Mouse (Mus musculus) embryonic facial prominence, embryonic 12.5 days (tissue): ENCODE data around the gene Farp1. TPM values are rescaled to one million over a fixed set of nuclear protein-coding genes. Genes with fewer than 3 reads are reported as not detected.

Experiments
- ATAC-seq: fragments of 200-750 bp; cut with Nextera tagmentation; 2 replicates; pipeline ENCODE4 v1.8.0; 2017; ENCODE audit not compliant: insufficient number of reproducible peaks, insufficient read depth, low FRiP score, low TSS enrichment
- H3K27ac ChIP-seq: fragments of 300-500 bp; sonication (generic); 2 replicates; pipeline ENCODE4 v1.5.1; 2016; ENCODE audit warnings: mild to moderate bottlenecking
- H3K27me3 ChIP-seq: fragments of 300-500 bp; sonication (generic); 2 replicates; pipeline ENCODE4 v1.6.1; 2016; ENCODE audit warnings: mild to moderate bottlenecking, moderate library complexity
- H3K36me3 ChIP-seq: fragments of 300-500 bp; sonication (generic); 2 replicates; pipeline ENCODE4 v1.6.1; 2016; ENCODE audit warnings: mild to moderate bottlenecking
- H3K4me1 ChIP-seq: fragments of 300-500 bp; sonication (generic); 2 replicates; pipeline ENCODE4 v1.6.1; 2016
- H3K4me2 ChIP-seq: fragments of 300-500 bp; sonication (generic); replicated peaks from 2 replicates; pipeline ENCODE4 v1.6.1; 2016; ENCODE audit warnings: mild to moderate bottlenecking, moderate library complexity
- H3K4me3 ChIP-seq: fragments of 300-500 bp; sonication (generic); 2 replicates; pipeline ENCODE4 v1.5.1; 2016; ENCODE audit warnings: mild to moderate bottlenecking
- H3K9ac ChIP-seq: fragments of 300-500 bp; sonication (generic); 2 replicates; pipeline ENCODE4 v1.6.1; 2016; ENCODE audit warnings: mild to moderate bottlenecking, moderate library complexity
- H3K9me3 ChIP-seq: fragments of 300-500 bp; sonication (generic); 2 replicates; pipeline ENCODE4 v1.6.1; 2016; ENCODE audit warnings: mild to moderate bottlenecking, moderate library complexity
- WGBS: fragments of 180-500 bp; shearing (Covaris S2); methylation state at CpG from one replicate; pipeline ENCODE4 v1.1.7; 2016; 5-methylcytosine and 5-hydroxymethylcytosine counted together
- polyA plus RNA-seq: library from polyadenylated mRNA; unstranded; fragments of >200 nt; fragmentation: Nextera tagmentation; extraction: Ambion mirVana; gene quantifications from 2 replicates; pipeline ENCODE4 v1.2.1, GENCODE M21; 2016

Gene Farp1
- polyA plus RNA-seq, 1 experiment from 2014 or later: 55.9 TPM

- Histone ChIP-seq H3K4me2 (no peak overlapping the region), H3K9me3 (no peaks in the 10 kb centered on the region), H3K27me3 (no peaks in the 10 kb centered on the region), H3K36me3 (peaks cover 43% of the 10 kb centered on the region), H3K9ac (no peak overlapping the region), H3K27ac (no peak overlapping the region), H3K4me3 (no peak overlapping the region), H3K4me1 (peaks cover 8% of the 10 kb centered on the region; the same call in 1 of the 2 replicates)
- WGBS: 41% methylated on average over 3 of the region's 3 CpGs
- no peak for ATAC-seq
Measured at GRCm38 (mm10) chr14:121083352-121083751, 48.4 kb downstream of the Farp1 start.

- no peak overlapping the region for H3K9ac ChIP-seq
- 45% methylated on average over 9 of the region's 9 CpGs for WGBS
- no peak for ATAC-seq
- H3K4me1 ChIP-seq: peaks cover 18% of the 10 kb centered on the region
- no peaks in the 10 kb centered on the region for H3K27me3 ChIP-seq
- H3K4me3 ChIP-seq: no peak overlapping the region
- H3K9me3 ChIP-seq: peaks cover 4% of the 10 kb centered on the region; the same call in 1 of the 2 replicates
- no peak overlapping the region for H3K4me2 ChIP-seq
- peaks cover 24% of the 10 kb centered on the region for H3K36me3 ChIP-seq
- H3K27ac ChIP-seq: peak overlapping the region; percentile 26; the same call in 1 of the 2 replicates
Measured at GRCm38 (mm10) chr14:121092517-121092916, 57.5 kb downstream of the Farp1 start.

- Histone ChIP-seq H3K9me3 (peaks cover 1% of the 10 kb centered on the region; the same call in 1 of the 2 replicates), H3K36me3 (peaks cover 20% of the 10 kb centered on the region)
Measured at GRCm38 (mm10) chr14:121093860-121094259, 58.9 kb downstream of the Farp1 start.

GRCm38 (mm10) chr14:121097640-121098435 is 62.8 kb downstream of the Farp1 start:
- Histone ChIP-seq H3K4me3 (no peak overlapping the region), H3K27ac (peak overlapping the region; percentile 1; the same call in 1 of the 2 replicates), H3K4me1 (peaks cover 41% of the 10 kb centered on the region), H3K27me3 (no peaks in the 10 kb centered on the region), H3K9me3 (no peaks in the 10 kb centered on the region), H3K36me3 (peaks cover 8% of the 10 kb centered on the region), H3K4me2 (no peak overlapping the region), H3K9ac (no peak overlapping the region)
- 70% methylated on average over 12 of the region's 12 CpGs for WGBS
- no peak for ATAC-seq

More at GRCm38 (mm10) chr14:121093860-121094259, 58.9 kb downstream of the Farp1 start:
- H3K9ac ChIP-seq: no peak overlapping the region
- no peak overlapping the region for H3K27ac ChIP-seq
- H3K4me3 ChIP-seq: no peak overlapping the region
- WGBS: 77% methylated on average over 6 of the region's 6 CpGs
- H3K4me1 ChIP-seq: peaks cover 30% of the 10 kb centered on the region
- no peaks in the 10 kb centered on the region for H3K27me3 ChIP-seq
- H3K4me2 ChIP-seq: no peak overlapping the region
- no peak for ATAC-seq

- no peak overlapping the region for H3K27ac ChIP-seq
- 76% methylated on average over 8 of the region's 8 CpGs for WGBS
- H3K4me1 ChIP-seq: peaks cover 51% of the 10 kb centered on the region
Measured at GRCm38 (mm10) chr14:121099120-121099519, 64.1 kb downstream of the Farp1 start.

GRCm38 (mm10) chr14:121099876-121100275 is 64.9 kb downstream of the Farp1 start:
- H3K27ac ChIP-seq: no peak overlapping the region
- no peak overlapping the region for H3K4me2 ChIP-seq
- WGBS: 60% methylated on average over 2 of the region's 2 CpGs

More at GRCm38 (mm10) chr14:121099120-121099519, 64.1 kb downstream of the Farp1 start:
- no peaks in the 10 kb centered on the region for H3K9me3 ChIP-seq
- H3K36me3 ChIP-seq: peaks cover 6% of the 10 kb centered on the region
- no peaks in the 10 kb centered on the region for H3K27me3 ChIP-seq
- no peak overlapping the region for H3K9ac ChIP-seq
- H3K4me3 ChIP-seq: no peak overlapping the region
- no peak for ATAC-seq
- H3K4me2 ChIP-seq: no peak overlapping the region

GRCm38 (mm10) chr14:121100829-121101228 is 65.8 kb downstream of the Farp1 start:
- H3K27ac ChIP-seq: 0 out of 2 replicates have a peak overlapping the region, but pooled peaks have one; percentile 30
- no peak overlapping the region for H3K4me2 ChIP-seq
- peaks cover 68% of the 10 kb centered on the region for H3K4me1 ChIP-seq
- no peak overlapping the region for H3K9ac ChIP-seq
- no peaks in the 10 kb centered on the region for H3K27me3 ChIP-seq
- no peaks in the 10 kb centered on the region for H3K9me3 ChIP-seq
- peaks cover 6% of the 10 kb centered on the region for H3K36me3 ChIP-seq
- ATAC-seq: no peak
- 25% methylated on average over 2 of the region's 2 CpGs for WGBS
- no peak overlapping the region for H3K4me3 ChIP-seq

More at GRCm38 (mm10) chr14:121099876-121100275, 64.9 kb downstream of the Farp1 start:
- Histone ChIP-seq H3K27me3 (no peaks in the 10 kb centered on the region), H3K4me3 (no peak overlapping the region), H3K9ac (no peak overlapping the region), H3K36me3 (peaks cover 6% of the 10 kb centered on the region), H3K4me1 (peaks cover 59% of the 10 kb centered on the region), H3K9me3 (no peaks in the 10 kb centered on the region)
- ATAC-seq: no peak

- 85% methylated on average over 5 of the region's 5 CpGs for WGBS
Measured at GRCm38 (mm10) chr14:121101531-121101930, 66.5 kb downstream of the Farp1 start.

GRCm38 (mm10) chr14:121102599-121102998 is 67.6 kb downstream of the Farp1 start:
- H3K9me3 ChIP-seq: no peaks in the 10 kb centered on the region
- peaks cover 79% of the 10 kb centered on the region for H3K4me1 ChIP-seq
- no peak overlapping the region for H3K9ac ChIP-seq
- H3K36me3 ChIP-seq: peaks cover 6% of the 10 kb centered on the region
- H3K4me3 ChIP-seq: no peak overlapping the region
- H3K4me2 ChIP-seq: no peak overlapping the region
- ATAC-seq: no peak
- no peaks in the 10 kb centered on the region for H3K27me3 ChIP-seq
- 82% methylated on average over 5 of the region's 5 CpGs for WGBS
- H3K27ac ChIP-seq: peak overlapping the region; percentile 79

More at GRCm38 (mm10) chr14:121101531-121101930, 66.5 kb downstream of the Farp1 start:
- Histone ChIP-seq H3K4me2 (no peak overlapping the region), H3K9me3 (no peaks in the 10 kb centered on the region), H3K4me3 (no peak overlapping the region), H3K27ac (0 out of 2 replicates have a peak overlapping the region, but pooled peaks have one; percentile 30), H3K36me3 (peaks cover 6% of the 10 kb centered on the region), H3K4me1 (peaks cover 75% of the 10 kb centered on the region), H3K9ac (no peak overlapping the region), H3K27me3 (no peaks in the 10 kb centered on the region)
- ATAC-seq: no peak

GRCm38 (mm10) chr14:121103459-121103858 is 68.5 kb downstream of the Farp1 start:
- 43% methylated on average over 9 of the region's 9 CpGs for WGBS
- Histone ChIP-seq H3K27ac (peak overlapping the region; percentile 79), H3K4me1 (peaks cover 79% of the 10 kb centered on the region), H3K4me2 (no peak overlapping the region), H3K36me3 (peaks cover 6% of the 10 kb centered on the region), H3K27me3 (no peaks in the 10 kb centered on the region), H3K9ac (no peak overlapping the region), H3K9me3 (no peaks in the 10 kb centered on the region), H3K4me3 (no peak overlapping the region)
- peak; percentile 48; the same call in 1 of the 2 replicates for ATAC-seq

- peaks cover 6% of the 10 kb centered on the region for H3K36me3 ChIP-seq
- peaks cover 81% of the 10 kb centered on the region for H3K4me1 ChIP-seq
- WGBS: 23% methylated on average over 7 of the region's 7 CpGs
- H3K4me2 ChIP-seq: no peak overlapping the region
- no peak for ATAC-seq
- no peak overlapping the region for H3K9ac ChIP-seq
- H3K9me3 ChIP-seq: no peaks in the 10 kb centered on the region
- H3K4me3 ChIP-seq: no peak overlapping the region
- H3K27me3 ChIP-seq: no peaks in the 10 kb centered on the region
- peak overlapping the region; percentile 79 for H3K27ac ChIP-seq
Measured at GRCm38 (mm10) chr14:121104760-121105329, 69.8 kb downstream of the Farp1 start.
